Mouse (Mus musculus) heart, postnatal 25 days (tissue): ENCODE data around the gene Rubcnl. TPM values are rescaled to one million over a fixed set of nuclear protein-coding genes. Genes with fewer than 3 reads are reported as not detected.

ENCODE experiments used
- DNase-seq: peaks from one replicate; pipeline ENCODE4 v3.0.0; 2022; ENCODE audit warnings: low spot score
- intact Hi-C: fragments of 180-260 bp; cut with DNase I; formaldehyde crosslinking; loops from one replicate; pipeline ENCODE4 v1.15.1; 2025
- total RNA-seq, 2 experiments: library from RNA; stranded (reverse); gene quantifications; 2 replicates each; pipeline ENCODE4 v1.2.3; 2021

Rubcnl gene
- total RNA-seq, 2 experiments from 2014 or later, result 0.49 to 1.1 TPM

DNA sequence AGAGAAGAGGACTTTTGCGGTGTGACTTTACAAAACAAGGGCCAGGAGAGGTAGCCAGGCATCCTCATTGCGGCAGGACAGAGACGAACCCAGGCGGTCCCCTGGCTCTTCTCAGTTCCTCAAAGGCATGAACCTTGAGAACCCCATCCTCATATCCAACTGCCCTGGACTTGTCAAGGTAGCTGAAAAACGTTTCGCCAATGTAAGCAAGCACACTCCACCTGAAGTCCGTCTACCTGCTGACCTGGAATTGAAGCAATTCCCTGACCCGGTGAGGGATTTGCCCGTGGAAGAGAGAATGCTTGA is 841 bp downstream of the Rubcnl start:
- intact Hi-C loops, result no loop called here
- DNase-seq, result no peak

- intact Hi-C loops, result no loop called here
- no peak for DNase-seq
Measured at GRCm38 (mm10) chr14:75017277-75017676, 1.4 kb downstream of the Rubcnl start.

DNA sequence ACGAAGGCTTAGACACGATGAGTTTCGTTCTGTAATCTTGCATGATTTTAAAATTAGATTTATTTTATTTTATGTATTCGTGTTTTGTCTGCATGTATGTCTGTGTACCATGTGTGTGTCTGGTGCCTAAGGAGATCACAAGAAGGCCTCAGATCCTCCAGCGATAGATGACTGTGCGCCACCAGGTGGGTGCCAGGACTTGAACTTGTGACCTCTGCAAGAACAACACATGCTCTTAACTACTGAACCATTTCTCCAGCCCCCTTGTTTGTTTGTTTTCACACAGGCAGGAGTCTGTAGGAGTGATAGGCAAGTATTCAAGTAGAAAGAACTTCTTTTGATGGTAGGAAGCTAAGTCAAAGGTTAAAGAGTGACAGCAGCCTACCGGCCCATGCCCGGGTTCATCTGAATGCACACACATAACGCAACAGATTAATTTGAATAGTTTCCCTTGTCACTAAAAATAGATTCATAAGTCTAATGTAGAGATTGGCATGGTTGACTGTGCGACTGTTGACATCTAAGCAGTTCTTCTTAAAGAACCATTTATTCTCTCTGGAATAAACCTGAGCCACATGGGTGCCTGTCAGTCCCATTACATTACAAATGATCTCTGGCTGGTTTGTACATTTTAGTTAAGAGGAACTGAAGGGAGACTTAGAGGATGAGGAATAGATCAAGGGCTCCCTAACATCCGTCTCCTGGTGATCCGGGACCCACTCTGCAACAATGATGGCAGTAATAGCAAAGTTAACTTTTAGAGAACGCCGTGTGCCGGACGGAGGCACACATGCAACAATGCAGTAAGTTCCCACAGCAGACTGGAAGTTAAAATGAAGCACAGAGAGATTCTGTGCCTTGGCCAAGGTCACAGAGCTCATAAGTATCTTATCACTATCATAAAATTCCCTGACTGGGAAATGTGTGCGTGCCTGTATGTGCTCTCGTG is 2.3 kb downstream of the Rubcnl start:
- no peak for DNase-seq
- intact Hi-C loops, result no loop called here

- DNase-seq, result no peak
- intact Hi-C loops, result no loop called here
Measured at GRCm38 (mm10) chr14:75018829-75019228, 3.0 kb downstream of the Rubcnl start.

- DNase-seq, result no peak
- intact Hi-C loops, result no loop called here
Measured at GRCm38 (mm10) chr14:75020581-75021253, 4.9 kb downstream of the Rubcnl start.

- intact Hi-C loops, result no loop called here
- DNase-seq, result no peak
Measured at GRCm38 (mm10) chr14:75022522-75022921, 6.7 kb downstream of the Rubcnl start.

GRCm38 (mm10) chr14:75024793-75025710 is 9.2 kb downstream of the Rubcnl start:
- no peak for DNase-seq
- intact Hi-C loops, result no loop called here

DNA sequence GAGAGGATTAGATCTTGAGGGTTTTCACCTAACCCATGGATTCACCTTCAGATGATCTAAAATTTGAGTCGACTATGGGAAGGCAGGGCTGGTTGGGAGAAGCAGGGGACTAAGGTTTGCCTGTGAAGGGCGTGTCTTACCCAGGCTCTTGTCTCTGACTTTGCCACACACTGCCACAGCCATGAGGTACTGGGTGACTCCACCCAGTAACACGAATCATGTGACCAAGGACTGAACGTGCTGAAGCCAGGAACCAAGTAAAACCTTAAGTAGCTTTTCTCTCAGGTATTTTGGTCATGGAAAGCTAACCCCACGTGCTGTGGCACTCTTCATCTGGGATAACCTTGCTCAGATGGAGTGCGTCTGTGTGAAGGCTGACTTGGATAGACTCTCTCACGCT is 14.9 kb downstream of the Rubcnl start:
- DNase-seq, result no peak
- intact Hi-C loops, result no loop called here

DNA sequence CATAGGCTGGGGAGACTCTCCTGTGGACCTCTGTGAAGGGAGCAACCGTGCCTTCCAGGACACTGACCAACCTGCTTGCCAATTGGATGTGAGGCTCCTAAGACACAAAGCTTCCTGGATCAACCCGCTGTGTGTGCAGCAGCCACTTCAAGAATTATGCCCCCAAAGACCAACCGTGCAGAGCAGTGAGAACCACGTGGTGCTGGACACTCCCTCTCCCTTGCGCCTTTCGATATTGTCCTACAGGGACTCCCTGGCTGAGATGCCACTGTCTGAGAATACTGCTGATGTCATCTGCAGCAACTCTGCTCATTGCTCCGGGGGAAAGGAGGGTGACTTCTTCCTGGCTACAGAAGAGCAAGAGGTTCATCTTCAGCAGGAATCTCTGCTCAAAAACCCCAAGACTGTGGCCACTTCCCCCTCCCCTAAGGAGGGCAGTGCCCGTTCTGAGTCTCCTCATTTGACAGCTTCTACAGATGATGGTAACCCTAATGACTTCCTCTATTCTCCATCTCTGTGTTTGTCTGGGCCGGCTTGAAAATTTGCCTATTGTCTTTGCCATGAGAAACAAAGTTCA is 16.3 kb downstream of the Rubcnl start:
- intact Hi-C loops, result no loop called here

DNA sequence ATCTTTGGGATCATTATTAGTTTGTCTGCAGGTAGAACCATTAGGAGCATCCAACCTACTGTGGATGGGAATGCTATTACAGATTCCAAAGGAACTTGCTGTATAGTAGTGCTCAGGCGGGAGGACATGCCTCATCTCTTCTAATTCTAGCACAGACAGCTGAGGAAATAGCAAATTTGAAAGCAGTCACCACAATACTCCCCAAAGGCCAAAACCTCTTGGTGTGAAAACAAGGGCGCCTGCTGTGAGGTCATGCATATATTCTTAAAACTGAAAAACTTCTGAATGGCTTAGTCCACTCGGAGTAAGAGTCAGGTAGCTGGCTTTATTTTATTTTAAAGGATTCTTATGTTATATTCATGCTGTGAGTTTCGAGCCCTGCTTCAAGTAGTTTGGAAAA is 16.9 kb downstream of the Rubcnl start:
- intact Hi-C loops, result no loop called here
- DNase-seq, result no peak

More for the DNA sequence above, 16.3 kb downstream of the Rubcnl start:
- DNase-seq, result no peak

GRCm38 (mm10) chr14:75034240-75034639 is 18.4 kb downstream of the Rubcnl start:
- intact Hi-C loops, result no loop called here
- no peak for DNase-seq

DNA sequence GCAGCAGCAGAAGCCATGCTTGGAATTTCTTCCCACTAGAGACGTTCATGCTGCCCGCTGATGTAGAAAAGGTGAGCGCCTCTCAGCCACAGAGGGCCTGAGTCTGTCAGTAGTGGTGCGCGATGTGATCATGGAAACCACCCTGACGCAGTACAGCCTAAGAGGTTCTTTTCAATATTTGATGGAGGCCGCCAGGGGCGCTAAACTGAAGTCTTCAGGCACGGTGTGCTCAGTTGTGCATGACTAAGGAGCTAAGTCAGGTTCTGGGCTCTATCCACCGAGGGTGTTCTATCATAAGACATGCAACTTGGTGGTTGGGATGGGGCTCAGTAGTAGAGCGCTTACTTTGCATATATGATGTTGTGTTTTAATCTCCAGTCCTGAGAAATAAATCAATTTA is 19.6 kb downstream of the Rubcnl start:
- DNase-seq, result no peak
- intact Hi-C loops, result no loop called here

GRCm38 (mm10) chr14:75045184-75045583 is 29.4 kb downstream of the Rubcnl start:
- intact Hi-C loops, result no loop called here
- DNase-seq, result no peak

DNA sequence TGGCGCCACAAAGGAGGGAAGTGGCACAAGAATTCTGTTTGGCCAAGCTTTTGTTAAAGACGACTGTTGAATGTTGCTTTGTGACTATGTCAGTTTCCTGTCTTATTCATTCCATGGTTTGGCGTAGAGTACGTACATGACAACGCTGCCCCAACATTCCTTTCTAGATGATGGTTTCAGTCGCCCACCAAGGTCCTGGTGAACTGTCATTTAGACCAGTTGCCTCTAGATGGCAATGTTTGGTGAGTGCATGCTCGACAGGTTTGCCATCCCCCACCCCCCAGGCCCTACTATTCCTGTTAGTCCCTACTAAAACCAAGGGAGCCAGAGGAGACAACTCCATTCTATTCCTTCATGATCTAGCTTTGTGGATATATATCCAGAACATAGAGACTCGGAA is 36.6 kb downstream of the Rubcnl start:
- intact Hi-C loops, result no loop called here
- DNase-seq, result no peak

- no peak for DNase-seq
- intact Hi-C loops, result no loop called here
Measured at GRCm38 (mm10) chr14:75054455-75055343, 38.9 kb downstream of the Rubcnl start.

- DNase-seq, result no peak
- intact Hi-C loops, result no loop called here
Measured at GRCm38 (mm10) chr14:75056861-75057431, 41.1 kb downstream of the Rubcnl start.

DNA sequence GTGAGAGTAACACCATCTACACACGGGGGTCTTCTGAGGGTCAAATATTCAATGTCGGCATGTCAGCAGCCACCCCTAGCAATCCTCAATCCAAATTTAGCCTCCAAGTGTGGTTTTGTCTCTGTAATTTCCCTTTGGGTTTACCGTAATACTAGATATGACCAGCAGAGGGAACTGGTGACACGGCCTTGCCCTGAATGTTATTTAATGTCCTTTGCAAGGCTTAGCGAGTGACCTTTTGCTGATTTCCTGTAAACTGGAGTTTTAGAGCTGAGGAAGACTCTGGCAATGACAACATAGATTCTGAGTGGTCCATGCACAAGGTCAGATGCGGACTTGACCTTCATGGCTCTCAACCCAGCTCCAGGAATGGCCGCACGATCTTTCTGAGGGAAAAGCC is 44.7 kb downstream of the Rubcnl start:
- intact Hi-C loops, result loop anchor here (2.0 kb wide), 1 partner anchor 136 kb away; no protein-coding TSS in a partner anchor

DNA sequence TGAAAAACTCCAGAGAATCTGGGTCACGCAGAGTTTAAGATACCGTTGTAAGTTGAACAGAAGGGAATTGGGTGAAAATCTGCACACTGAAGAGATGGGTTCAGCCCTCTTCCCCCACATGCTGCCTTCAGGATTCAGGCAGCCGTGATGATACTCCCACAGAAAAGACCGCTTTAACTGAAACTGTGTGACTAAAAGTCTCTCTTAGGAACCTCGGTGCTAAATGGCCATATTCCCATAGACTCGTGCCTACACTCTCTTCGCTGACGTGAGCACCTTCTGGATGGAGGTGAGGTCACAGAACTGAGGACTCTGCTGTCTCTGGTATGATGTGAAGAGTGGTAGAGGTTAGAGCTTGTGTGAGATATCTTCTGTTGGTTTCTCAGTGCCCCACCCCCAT is 48.1 kb downstream of the Rubcnl start:
- intact Hi-C loops, result no loop called here

More for the DNA sequence above, 44.7 kb downstream of the Rubcnl start:
- DNase-seq, result no peak

GRCm38 (mm10) chr14:75064520-75064919 is 48.7 kb downstream of the Rubcnl start:
- intact Hi-C loops, result no loop called here

More for the DNA sequence above, 48.1 kb downstream of the Rubcnl start:
- DNase-seq, result no peak

More at GRCm38 (mm10) chr14:75064520-75064919, 48.7 kb downstream of the Rubcnl start:
- no peak for DNase-seq
